Mouse (Mus musculus) cerebellum, adult (tissue): ENCODE measurements at regions not wholly inside any gene's neighbourhood (a gene's known extent, or its start where the extent isn't known, plus 50 kb on each side); places are given as distances from the start of the nearest gene placed in this dataset.
"Not testable (repeated sequence)": the region's sequence is repeated elsewhere in the genome, so short reads cannot be mapped to it uniquely, and the experiment has no call there.

Source experiments
- ATAC-seq: cut with Nextera tagmentation; 2 replicates; pipeline ENCODE4 v1.9.2; 2017; ENCODE audit warnings: mild to moderate bottlenecking, moderate library complexity, mixed read lengths; ENCODE audit not compliant: insufficient number of reproducible peaks, low FRiP score, low TSS enrichment

DNA sequence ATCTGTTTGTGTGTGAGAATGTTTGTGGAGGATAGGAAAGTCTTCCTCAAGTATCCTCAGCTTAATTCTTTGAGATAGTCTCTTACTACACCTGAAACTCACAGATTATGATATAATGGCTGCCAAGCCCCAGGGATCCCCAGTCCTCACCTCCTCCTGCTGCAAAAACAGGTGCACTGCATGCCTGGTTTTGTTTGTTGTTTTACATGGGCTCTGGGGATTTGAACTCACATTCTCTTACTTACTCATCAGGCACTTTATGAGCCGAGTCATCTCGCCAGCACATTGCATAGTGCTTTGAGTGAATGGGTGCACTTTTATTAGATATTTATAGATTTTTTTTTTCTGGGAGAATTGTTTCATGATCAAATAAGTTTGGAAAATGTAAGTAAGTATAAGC is 56.3 kb downstream of the Mterf1b start:
- no peak for ATAC-seq

- ATAC-seq = not testable (repeated sequence)
These were observed 62.1 kb downstream of the Mterf1b start for GRCm38 (mm10) chr5:4254280-4254679.

DNA sequence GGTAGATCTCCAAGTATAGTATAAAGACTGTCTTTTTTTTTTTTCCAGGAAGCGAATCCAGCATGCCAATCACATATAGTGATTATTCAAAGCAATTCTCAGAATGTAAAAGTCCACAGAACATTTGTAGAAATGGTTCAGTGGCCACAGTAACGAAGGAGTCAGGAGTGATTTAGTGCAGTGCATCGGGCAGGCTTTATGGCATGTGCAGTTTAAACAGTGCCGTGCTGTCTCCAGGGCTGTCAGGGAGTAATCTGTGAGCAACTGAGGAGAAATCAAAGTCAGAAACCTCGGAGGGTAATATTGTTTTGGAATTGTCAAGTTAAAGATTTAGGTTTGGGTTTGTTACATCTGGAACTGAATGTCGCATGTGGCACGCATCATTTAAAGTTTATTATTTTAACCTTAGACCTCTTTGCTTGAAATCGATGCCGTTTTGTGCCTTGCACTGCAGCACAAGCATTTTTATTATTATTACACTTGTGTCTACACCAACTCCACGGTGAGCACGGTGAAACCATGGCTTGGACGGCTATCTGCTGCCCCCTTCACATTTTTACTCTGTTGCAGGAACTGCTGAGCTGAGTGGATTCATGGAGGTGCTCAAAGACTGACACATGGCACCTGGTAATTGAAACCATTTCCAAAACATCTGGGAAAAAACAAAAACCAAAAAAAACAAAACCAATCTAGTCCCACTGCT is 65.0 kb downstream of the Mterf1b start:
- ATAC-seq = no peak

DNA sequence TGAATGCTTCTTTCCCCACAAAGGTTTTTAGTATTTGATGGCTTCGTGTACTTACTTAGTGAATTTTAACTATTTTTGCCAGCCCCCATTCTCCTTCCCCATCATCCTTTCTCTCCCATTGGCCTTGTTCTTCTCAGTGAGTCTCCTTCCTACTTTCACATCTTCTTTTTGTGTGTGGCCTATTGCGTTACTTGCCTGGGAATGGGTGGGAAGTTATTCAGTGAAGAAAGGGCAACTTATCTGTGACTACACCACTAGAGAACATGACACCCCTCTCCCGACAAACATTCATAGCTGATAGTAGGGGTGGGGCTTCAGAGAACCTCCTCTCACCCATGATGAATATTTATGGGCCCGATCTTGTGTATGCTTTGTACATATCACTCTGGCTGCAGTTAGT is 67.1 kb downstream of the Mterf1b start:
- no peak for ATAC-seq

DNA sequence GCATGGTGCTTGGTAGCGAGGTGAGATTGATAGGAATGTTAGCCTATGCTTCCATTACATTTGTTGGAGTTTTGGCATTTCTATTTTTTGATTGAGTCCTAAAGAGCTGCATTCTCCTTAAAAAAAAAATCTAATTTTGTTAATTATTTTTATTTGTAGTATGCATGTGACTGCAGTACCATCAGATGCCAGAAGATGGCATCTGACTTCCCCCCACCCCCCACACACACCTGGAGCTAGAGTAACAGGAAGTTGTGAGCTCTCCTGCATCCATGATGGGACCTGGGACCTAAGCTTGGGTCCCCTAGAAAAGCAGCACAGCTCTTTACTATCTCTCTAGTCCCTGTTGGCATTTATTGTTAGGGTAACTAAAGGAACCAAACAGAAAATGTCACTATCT is 70.5 kb downstream of the Mterf1b start:
- ATAC-seq = no peak

GRCm38 (mm10) chr5:4263560-4264160 is 71.5 kb downstream of the Mterf1b start:
- peak; percentile 70 for ATAC-seq

- no peak for ATAC-seq
These were observed 75.5 kb downstream of the Mterf1b start for GRCm38 (mm10) chr5:4267717-4268116.

GRCm38 (mm10) chr5:4273001-4273400 is 80.8 kb downstream of the Mterf1b start:
- no peak for ATAC-seq

- ATAC-seq = no peak
These were observed 111.4 kb downstream of the Mterf1b start for GRCm38 (mm10) chr5:4303616-4304015.

- no peak for ATAC-seq
These were observed 112.0 kb downstream of the Mterf1b start for GRCm38 (mm10) chr5:4304201-4304600.

GRCm38 (mm10) chr5:4308514-4308913 is 116.3 kb downstream of the Mterf1b start:
- no peak for ATAC-seq

DNA sequence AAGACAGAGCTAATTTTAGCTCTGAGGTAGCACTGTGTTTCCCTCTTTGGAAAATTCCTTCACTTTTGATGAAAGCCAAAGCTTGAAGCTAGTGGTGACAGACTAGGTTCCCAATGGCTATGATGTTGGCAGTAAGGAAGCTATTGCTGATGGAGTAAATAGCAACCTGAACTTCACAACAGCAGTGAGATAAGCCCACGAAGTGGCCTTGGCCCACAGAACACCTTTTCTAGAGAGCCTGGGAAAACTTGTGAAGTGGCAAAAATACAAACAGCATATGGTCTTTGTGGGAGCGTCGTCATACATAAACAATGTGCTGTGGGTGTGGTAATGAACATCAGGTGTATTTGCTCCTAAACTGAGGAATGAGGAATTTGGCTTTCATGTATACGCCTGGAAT is 119.0 kb downstream of the Mterf1b start:
- no peak for ATAC-seq

GRCm38 (mm10) chr5:4311599-4311998 is 119.4 kb downstream of the Mterf1b start:
- no peak for ATAC-seq

GRCm38 (mm10) chr5:4312675-4313074 is 120.5 kb downstream of the Mterf1b start:
- no peak for ATAC-seq

DNA sequence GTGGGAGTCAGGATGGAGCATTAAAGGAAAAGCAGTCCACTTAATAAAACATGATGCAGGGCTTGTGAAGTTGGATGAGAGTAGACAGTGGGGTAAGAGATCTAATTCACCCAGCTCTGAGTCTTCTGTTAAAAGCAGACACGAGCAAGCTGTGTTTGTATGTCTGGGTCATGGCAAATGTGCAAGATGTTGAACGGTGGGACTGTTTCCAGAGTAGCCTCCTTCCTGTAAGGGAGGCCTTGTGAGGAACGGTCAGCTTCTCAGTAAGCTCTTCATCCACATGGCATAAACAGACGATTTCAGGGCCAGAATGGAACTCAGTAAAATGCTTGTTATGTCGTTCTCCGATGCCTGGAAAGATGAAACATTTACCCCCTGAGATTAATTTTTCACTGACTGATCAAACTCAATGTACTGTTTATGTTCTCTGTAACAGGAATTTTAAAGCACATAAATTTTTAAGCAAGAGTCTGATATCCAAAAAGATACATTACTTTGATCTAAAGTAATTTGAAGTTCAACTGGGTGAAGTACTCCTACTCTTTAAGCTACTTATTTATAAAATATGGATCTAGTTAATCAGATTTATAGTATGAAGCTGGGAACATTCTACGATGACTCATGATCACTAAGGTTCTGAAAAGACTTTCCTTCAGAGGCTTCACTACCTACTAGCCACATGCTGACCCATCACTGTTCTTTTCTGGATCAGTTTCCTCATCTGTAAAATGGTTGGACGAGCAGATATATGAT is 130.6 kb downstream of the Mterf1b start:
- ATAC-seq = no peak

DNA sequence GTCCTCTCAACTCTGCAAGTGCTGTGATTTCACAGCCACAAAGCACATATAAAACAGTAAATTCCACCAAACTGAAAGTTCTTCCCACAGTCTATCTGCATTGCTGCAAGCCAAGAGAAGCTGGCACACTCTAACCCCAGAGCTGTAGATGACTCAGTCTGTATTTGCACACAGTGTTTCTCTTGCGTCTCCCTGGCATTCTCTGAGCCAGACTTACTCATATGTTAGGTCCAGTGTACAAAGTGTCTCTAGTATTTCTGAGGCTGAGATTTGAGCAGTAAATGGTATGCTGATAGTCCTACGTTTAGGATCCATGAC is 131.2 kb downstream of the Mterf1b start:
- ATAC-seq = no peak

DNA sequence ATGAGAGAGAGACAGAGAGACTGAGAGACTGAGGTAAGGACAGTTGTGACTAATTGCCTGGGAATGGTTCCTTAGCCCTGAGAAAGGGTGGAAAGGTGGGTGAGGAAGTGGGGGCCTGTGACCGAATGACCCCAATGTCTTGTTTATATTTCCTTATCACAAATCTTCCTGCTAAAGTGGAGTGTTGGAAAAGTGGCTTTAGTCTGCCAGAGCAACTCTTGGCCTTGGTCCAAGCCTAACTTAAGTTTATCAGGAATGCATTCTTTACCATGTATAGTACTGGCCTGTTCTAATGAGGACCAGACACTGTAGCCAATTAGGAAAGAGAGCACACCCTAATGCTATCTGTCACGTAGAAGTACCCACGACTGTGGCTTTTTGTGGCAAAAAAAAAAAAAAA is 133.6 kb downstream of the Mterf1b start:
- no peak for ATAC-seq

DNA sequence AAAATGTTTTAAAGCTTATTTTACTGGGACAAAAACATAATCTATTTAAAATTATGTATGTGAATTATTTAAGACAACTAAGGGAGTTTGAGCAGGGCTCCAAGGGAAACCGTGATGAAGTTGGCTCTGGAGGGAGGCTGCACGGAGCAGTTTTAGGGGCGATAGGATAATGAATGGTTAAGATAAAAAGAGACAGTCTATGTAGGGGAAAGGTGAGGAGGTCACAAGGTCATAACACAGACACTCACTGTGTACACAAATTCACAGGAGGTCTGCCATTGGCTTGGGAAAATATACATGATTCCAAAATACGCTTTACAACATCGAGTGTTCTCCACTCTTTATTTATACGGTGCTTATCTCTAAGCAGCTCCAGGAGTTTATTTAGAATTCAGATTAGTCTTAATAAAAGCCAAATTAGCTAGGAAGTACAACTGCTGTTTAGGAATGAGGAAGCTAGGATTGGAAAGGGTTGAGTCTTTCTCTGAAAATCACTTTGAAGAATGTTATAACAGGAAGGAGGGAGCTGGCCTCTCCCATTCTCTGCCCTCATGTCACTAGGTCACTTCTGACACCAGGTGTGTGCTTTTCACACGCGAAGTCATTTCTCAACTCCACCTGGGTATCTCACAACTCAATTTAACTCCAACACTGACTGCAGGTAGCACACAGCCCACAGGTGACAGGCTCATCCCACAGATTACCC is 134.3 kb downstream of the Mterf1b start:
- ATAC-seq = no peak

- no peak for ATAC-seq
These were observed 143.5 kb downstream of the Mterf1b start for GRCm38 (mm10) chr5:4335683-4336082.

- no peak for ATAC-seq
These were observed 149.8 kb downstream of the Mterf1b start for GRCm38 (mm10) chr5:4341956-4342355.

GRCm38 (mm10) chr5:4344458-4344857 is 152.3 kb downstream of the Mterf1b start:
- no peak for ATAC-seq
